Mouse (Mus musculus) small intestine, adult 2 months (tissue): ENCODE measurements around the gene Magi1. TPM values are rescaled to one million over a fixed set of nuclear protein-coding genes. Genes with fewer than 3 reads are reported as not detected.

ENCODE experiments used
- H3K27ac ChIP-seq: fragments of 200-500 bp; 2 replicates; pipeline ENCODE4 v1.5.1; 2012; ENCODE audit warnings: low read depth, low read length, control low read depth, inconsistent platforms; ENCODE audit not compliant: insufficient read depth
- H3K27me3 ChIP-seq: fragments of 200-500 bp; 2 replicates; pipeline ENCODE4 v1.6.1; 2012; ENCODE audit warnings: mild to moderate bottlenecking, moderate library complexity, low read length, inconsistent platforms; ENCODE audit not compliant: control insufficient read depth, insufficient read depth
- H3K36me3 ChIP-seq: fragments of 200-500 bp; 2 replicates; pipeline ENCODE4 v1.6.1; 2012; ENCODE audit warnings: mild to moderate bottlenecking, low read length, control low read depth, inconsistent platforms; ENCODE audit not compliant: control insufficient read depth, insufficient read depth
- H3K4me1 ChIP-seq: fragments of 200-500 bp; 2 replicates; pipeline ENCODE4 v1.6.1; 2012; ENCODE audit warnings: low read length, inconsistent platforms, mixed read lengths; ENCODE audit not compliant: control insufficient read depth, insufficient read depth, insufficient read length
- H3K4me3 ChIP-seq: fragments of 200-500 bp; 2 replicates; pipeline ENCODE4 v1.5.1; 2012; ENCODE audit warnings: low read depth, mild to moderate bottlenecking, control low read depth, inconsistent platforms, low read length, moderate library complexity
- CTCF ChIP-seq: fragments of 200-500 bp; IDR thresholded peaks from 2 replicates; pipeline ENCODE4 v1.5.1; 2012; ENCODE audit warnings: low read depth, mild to moderate bottlenecking, control low read depth, inconsistent platforms, low read length, moderate library complexity, mixed read lengths; ENCODE audit not compliant: insufficient replicate concordance, insufficient read length; ENCODE audit errors: extremely low read depth
- POLR2A ChIP-seq: fragments of 200-500 bp; IDR thresholded peaks from 2 replicates; pipeline ENCODE4 v1.6.1; 2012; ENCODE audit warnings: low read depth, mild to moderate bottlenecking, control low read depth, inconsistent platforms, low read length, moderate library complexity
- WGBS: fragments of 180-500 bp; shearing (Covaris S2); methylation state at CpG from one replicate; pipeline ENCODE4 v1.1.7; 2018; 5-methylcytosine and 5-hydroxymethylcytosine counted together
- polyA plus RNA-seq: library from polyadenylated mRNA; depleted of rRNA; stranded (reverse); fragments of >200 nt; gene quantifications from 2 replicates; pipeline ENCODE4 v1.2.3, GENCODE M21; 2012

Gene Magi1
- polyA plus RNA-seq, 1 experiment: 7.0 TPM

GRCm38 (mm10) chr6:94136693-94137092 lies 147.0 kb downstream of the Magi1 start:
- Histone ChIP-seq H3K4me3 (no peak overlapping the region), H3K27me3 (no peaks in the 10 kb centered on the region), H3K27ac (no peak overlapping the region), H3K4me1 (no peaks in the 10 kb centered on the region), H3K36me3 (no peaks in the 10 kb centered on the region)
- TF ChIP-seq POLR2A (no peak), CTCF (no peak)
- WGBS: 84% methylated on average over 3 of the region's 3 CpGs

DNA sequence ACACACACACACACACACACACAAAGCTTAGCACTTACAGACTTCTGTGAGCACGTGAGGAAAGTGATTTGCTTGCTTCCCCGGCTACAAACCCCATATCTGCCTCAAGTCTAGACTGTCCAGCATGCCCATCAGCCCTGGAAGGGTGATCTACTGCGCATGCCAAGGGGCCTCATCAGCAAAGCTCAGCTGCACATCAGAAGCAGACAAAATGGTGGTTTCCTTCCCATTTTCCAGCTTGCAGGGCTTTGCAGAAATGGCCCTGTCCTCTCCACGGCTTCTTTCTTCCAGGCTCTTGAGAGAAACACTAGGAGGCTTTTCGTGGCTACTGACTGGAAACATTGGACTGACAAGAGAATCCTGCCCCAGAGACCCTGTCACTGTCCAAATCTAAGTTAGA lies 149.6 kb downstream of the Magi1 start:
- Histone ChIP-seq H3K4me3 (no peak overlapping the region), H3K4me1 (peaks cover 12% of the 10 kb centered on the region), H3K36me3 (no peaks in the 10 kb centered on the region), H3K27me3 (no peaks in the 10 kb centered on the region), H3K27ac (no peak overlapping the region)
- WGBS: 92% methylated on average over 5 of the region's 5 CpGs
- TF ChIP-seq CTCF: no peak
- TF ChIP-seq POLR2A: no peak

DNA sequence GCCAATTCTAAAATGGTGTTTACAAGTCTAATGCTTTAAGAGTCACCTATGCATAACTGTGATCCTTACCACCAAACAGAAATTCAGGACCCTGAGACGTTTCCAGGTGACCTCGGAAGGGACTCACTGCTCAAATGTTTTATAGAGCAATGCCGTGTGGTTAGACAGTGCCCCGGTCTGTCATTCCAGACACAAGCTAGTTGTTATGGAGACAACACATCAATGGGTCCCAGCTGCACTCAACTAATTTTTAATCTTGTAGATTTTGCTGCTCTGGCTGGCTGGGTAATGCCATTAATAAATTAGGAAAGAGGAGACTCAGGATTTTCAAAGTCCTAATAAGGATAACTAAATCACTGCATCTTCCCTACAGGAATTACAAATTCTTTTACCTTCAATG lies 151.7 kb downstream of the Magi1 start:
- 76% methylated on average over 4 of the region's 4 CpGs for WGBS
- no peaks in the 10 kb centered on the region for H3K27me3 ChIP-seq

DNA sequence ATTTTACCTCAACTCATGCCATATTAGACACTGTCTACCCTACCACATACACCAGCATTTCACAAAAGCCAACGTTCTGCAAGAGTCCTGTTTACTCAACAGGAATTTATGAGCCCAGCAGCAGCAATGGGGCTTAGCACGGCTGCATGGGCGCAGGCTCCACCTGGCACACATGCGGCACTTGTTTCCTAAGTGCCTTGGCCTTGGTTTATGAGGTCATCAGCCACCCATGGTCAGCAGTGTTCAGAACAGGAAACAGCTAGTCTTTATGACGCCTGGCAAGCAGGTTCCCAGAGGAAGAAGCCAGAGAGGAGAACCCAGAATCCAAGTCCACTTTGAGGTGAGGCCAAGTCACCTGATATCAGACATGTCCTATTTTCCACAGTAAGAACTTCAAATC lies 153.3 kb downstream of the Magi1 start:
- Histone ChIP-seq H3K4me1 (peaks cover 12% of the 10 kb centered on the region), H3K27me3 (no peaks in the 10 kb centered on the region), H3K36me3 (no peaks in the 10 kb centered on the region), H3K27ac (peak overlapping the region; percentile 25; the same call in 1 of the 2 replicates), H3K4me3 (no peak overlapping the region)
- TF ChIP-seq CTCF (no peak), POLR2A (no peak)
- WGBS: 19% methylated on average over 5 of the region's 5 CpGs

More for the DNA sequence above, 151.7 kb downstream of the Magi1 start:
- peaks cover 12% of the 10 kb centered on the region for H3K4me1 ChIP-seq
- H3K36me3 ChIP-seq: no peaks in the 10 kb centered on the region
- H3K27ac ChIP-seq: no peak overlapping the region
- no peak for TF ChIP-seq CTCF
- TF ChIP-seq POLR2A: no peak
- H3K4me3 ChIP-seq: no peak overlapping the region

- Histone ChIP-seq H3K27ac (no peak overlapping the region), H3K4me3 (no peak overlapping the region), H3K36me3 (no peaks in the 10 kb centered on the region), H3K27me3 (no peaks in the 10 kb centered on the region), H3K4me1 (peaks cover 12% of the 10 kb centered on the region)
- 65% methylated on average over 4 of the region's 4 CpGs for WGBS
- TF ChIP-seq CTCF (no peak), POLR2A (no peak)
Observed at GRCm38 (mm10) chr6:94126763-94127162, 157.0 kb downstream of the Magi1 start.

DNA sequence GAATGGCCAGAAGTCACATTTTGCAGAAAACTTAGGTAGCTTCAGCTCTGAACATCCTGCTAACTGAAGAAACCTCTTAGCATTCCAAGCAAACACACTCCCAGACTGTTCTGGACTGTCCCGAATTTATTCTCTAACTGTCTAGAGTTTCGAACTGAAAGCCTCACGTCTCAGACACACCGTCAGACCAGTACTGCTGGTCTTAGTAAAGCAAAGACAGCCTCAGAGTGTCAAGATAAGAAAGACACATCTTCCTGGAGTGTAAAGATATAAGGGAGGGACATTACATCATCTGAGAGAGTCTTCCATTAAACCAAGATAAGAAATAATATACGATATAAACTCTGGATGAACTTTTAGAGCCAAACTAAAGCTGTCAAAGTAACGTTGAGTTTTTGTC lies 158.6 kb downstream of the Magi1 start:
- H3K27me3 ChIP-seq: no peaks in the 10 kb centered on the region
- H3K4me1 ChIP-seq: peaks cover 5% of the 10 kb centered on the region; the same call in 1 of the 2 replicates
- no peaks in the 10 kb centered on the region for H3K36me3 ChIP-seq
- no peak for TF ChIP-seq POLR2A
- no peak for TF ChIP-seq CTCF
- 54% methylated on average over 6 of the region's 6 CpGs for WGBS
- H3K4me3 ChIP-seq: no peak overlapping the region
- no peak overlapping the region for H3K27ac ChIP-seq

DNA sequence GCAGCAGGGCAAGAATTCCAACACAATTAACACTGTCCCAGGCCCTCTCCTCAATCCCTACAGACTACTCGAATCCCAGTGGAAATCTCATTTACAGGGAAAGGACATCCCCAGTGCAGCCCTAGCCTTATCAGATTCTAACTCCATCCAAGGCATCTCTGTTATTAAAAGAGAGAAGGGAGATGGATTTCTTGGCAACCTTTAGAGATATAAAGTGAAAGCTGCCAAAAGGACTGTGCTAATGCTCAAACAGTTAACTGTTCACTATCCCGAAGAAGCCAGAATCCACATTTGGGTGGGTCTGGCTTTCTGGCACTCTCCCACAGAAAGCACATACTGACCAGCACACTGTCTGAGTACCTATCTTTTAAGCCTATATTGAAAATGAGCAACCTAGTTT lies 159.4 kb downstream of the Magi1 start:
- WGBS: 42% methylated on average over 2 of the region's 2 CpGs
- no peak overlapping the region for H3K27ac ChIP-seq
- TF ChIP-seq POLR2A: no peak
- no peak for TF ChIP-seq CTCF

More for the DNA sequence above, 159.4 kb downstream of the Magi1 start:
- no peaks in the 10 kb centered on the region for H3K36me3 ChIP-seq
- H3K4me3 ChIP-seq: no peak overlapping the region
- H3K4me1 ChIP-seq: no peaks in the 10 kb centered on the region
- H3K27me3 ChIP-seq: no peaks in the 10 kb centered on the region
